Mouse (Mus musculus): Measurements from ENCODE around the gene Ccdc125.
"Not testable (repeated sequence)": the region's sequence is repeated elsewhere in the genome, so short reads cannot be mapped to it uniquely, and the experiment has no call there.

The Ccdc125 gene

DNA sequence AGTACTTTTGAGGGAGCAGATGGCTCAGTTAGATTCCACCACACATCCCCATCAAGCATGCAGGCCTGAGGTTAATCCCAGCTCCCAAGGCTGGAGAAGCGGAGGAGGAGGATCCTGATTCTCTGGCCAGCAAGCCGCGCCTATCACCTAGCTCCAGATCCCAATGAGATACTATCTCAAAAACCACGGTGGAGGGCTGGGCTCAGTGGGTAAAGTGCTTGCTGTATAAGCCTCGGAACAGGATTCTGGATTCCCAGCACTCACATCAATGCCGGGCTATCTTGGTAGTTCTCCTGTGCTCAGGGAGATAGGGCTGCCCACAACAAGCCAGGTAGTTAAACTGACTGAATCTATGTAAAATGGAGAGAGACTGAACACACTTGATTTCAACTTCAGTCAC, 46.0 kb downstream of the Ccdc125 start:
- in situ Hi-C loops (cut with MboI, MseI), result no loop called here

- in situ Hi-C loops (cut with MboI, MseI), result no loop called here
These were observed 52.1 kb downstream of the Ccdc125 start for GRCm38 (mm10) chr13:100721656-100722055.

DNA sequence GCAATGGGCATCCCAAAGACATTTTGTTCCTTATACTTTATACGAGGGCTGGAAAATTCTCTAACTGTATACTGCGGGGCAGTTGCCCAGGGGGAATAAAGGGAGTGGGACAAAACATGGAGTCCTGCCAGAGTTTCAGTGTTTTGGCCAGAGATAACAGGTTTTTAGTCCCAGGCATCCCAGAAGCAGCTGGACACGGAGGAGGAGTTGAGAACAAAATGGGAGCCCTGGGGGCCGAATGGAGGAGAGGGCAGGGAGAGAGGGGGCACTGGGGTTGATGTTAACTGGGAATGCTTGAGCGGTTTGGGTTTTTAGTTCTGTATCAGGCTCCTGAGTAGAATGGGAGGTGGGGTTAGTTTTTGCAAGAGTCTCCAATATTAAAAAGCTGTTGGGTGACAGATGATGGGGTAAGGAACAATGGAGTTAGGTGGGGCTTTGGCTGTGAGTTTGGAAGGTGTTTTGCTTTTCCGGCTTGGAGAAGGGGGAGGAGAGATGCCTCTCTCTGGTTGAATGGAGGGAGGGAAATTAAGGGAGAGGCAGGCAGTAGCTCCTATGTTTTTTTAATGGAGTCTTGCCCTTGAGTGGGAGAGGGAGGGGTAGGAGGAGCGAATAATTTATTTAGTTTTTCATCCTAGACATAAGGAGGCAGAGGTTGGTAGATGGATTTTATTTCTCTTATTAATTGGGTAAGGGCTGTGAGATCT, 54.7 kb downstream of the Ccdc125 start:
- in situ Hi-C loops (cut with MboI, MseI), result no loop called here

- in situ Hi-C loops (cut with MboI, MseI), result no loop called here
These were observed 55.7 kb downstream of the Ccdc125 start for GRCm38 (mm10) chr13:100725194-100725593.

GRCm38 (mm10) chr13:100728086-100728485, 58.6 kb downstream of the Ccdc125 start:
- in situ Hi-C loops (cut with MboI, MseI), result no loop called here

DNA sequence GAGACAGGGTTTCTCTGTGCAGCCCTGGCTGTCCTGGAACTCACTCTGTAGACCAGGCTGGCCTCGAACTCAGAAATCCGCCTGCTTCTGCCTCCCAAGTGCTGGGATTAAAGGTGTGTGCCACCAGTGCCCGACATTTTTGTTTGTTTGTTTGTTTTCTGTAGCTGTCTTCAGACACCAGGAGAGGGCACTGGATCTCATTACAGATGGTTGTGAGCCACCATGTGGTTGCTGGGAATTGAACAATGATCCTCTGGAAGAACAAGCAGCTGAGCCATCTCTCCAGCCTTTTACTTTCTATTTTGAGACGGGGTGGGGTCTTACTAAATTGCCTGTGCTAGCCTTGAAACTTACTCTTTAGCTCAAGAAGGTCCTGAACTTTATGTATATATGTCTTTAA, 59.0 kb downstream of the Ccdc125 start:
- in situ Hi-C loops (cut with MboI, MseI), result not testable (repeated sequence)

- in situ Hi-C loops (cut with MboI, MseI), result no loop called here
These were observed 60.8 kb downstream of the Ccdc125 start for GRCm38 (mm10) chr13:100730153-100730860.

GRCm38 (mm10) chr13:100730861-100731176, 61.3 kb downstream of the Ccdc125 start, which contains the start of gene Cdk7:
TSS of gene Cdk7 (minus strand) at chr13:100730939.
- in situ Hi-C loops (cut with MboI, MseI), result no loop called here

- in situ Hi-C loops (cut with MboI, MseI), result not testable (repeated sequence)
These were observed 62.0 kb downstream of the Ccdc125 start for GRCm38 (mm10) chr13:100731462-100732046.

- in situ Hi-C loops (cut with MboI, MseI), result no loop called here
These were observed 63.2 kb downstream of the Ccdc125 start for GRCm38 (mm10) chr13:100732756-100733155.

DNA sequence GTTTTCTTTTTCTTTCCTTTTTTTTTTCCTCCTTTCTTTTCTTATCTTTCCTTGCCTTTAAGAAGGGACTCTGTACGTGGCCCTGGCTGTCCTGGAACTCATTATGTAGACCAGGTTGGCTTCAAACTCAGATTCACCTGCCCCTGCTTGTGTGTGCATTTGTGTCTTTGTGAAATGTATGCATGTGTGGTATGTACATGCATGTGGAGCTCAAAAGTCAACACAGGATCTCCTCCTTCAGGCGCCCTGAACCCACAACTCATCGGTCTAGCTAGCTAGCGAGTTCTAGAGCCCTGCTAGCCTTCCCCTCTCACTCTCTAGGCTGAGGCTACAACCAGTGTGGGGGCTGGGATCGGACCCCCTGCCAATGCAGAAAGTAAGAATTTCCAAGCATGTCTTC, 73.3 kb downstream of the Ccdc125 start:
- in situ Hi-C loops (cut with MboI, MseI), result no loop called here

- in situ Hi-C loops (cut with MboI, MseI), result no loop called here
These were observed 74.0 kb downstream of the Ccdc125 start for GRCm38 (mm10) chr13:100743346-100744035.

DNA sequence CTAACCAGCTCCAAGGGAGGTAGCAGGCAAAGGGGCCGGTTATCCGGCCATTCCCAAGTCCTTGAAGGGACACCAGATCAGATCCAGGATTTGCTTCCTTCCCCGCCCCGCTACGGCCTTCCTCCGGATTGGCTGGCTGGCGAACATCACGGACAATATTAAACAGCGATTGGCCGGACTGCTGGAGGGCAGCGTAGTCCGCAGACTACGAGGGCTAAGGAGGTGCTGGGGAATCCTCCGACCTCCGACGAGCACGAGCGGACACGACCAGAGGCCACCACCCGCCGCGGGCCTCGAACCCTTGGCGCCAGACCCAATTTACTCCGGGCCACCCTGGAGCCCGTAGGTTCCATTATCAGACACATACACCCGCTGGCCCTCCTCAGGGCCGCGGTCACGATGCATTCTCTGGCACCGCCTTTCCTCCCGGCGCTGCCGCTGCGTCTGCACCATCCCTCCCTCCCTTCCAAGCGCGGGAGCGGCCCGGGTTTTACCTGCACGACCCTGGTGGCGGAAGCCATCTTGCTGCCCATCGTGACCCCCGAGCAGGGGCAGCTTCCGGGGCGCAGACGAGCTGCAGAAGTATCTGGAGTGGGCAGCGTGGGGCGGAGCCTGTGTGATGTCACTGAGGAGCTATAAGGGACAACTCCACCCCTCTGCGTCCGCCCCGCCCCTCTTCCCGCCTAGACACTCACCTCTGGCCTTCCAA, 74.7 kb downstream of the Ccdc125 start, which contains the start of gene Mrps36:
Gene Mrps36 (minus strand): TSS at position 624 of the 709 bp plus-strand sequence.
- in situ Hi-C loops (cut with MboI, MseI), result no loop called here

DNA sequence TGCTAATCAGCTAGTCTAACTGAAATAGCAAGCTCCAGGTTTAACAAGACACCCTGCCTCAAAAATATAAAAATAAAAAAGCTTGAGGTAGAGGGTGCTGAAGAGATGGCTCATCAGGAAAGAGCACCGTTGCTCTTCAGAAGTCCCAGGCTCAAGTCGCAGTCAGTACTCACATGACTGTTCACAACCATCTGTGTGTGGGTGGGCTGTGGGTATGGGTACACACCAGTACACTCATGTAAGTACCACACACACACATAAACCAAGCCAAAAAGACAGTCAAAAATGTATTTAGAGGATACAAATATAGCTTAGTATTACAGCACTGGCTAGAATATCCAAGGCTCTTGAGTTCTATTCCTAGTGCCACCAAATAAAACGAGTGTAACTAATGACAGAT, 76.6 kb downstream of the Ccdc125 start:
- in situ Hi-C loops (cut with MboI, MseI), result no loop called here
